Mouse (Mus musculus) testis, postnatal 10 days (tissue): ENCODE measurements at regions not wholly inside any gene's neighbourhood (a gene's known extent, or its start where the extent isn't known, plus 50 kb on each side); places are given as distances from the start of the nearest gene placed in this dataset.
"Not testable (repeated sequence)": the region's sequence is repeated elsewhere in the genome, so short reads cannot be mapped to it uniquely, and the experiment has no call there.

Experiments
- DNase-seq: peaks from one replicate; pipeline ENCODE4 v3.0.0; 2021; ENCODE audit warnings: low spot score

- DNase-seq = no peak
These were observed 153.1 kb downstream of the Kif26a start for GRCm38 (mm10) chr12:112299089-112299488.

- no peak for DNase-seq
These were observed 153.6 kb downstream of the Kif26a start for GRCm38 (mm10) chr12:112299603-112300002.

GRCm38 (mm10) chr12:112300125-112300524 is 154.1 kb downstream of the Kif26a start:
- peak; percentile 63 for DNase-seq

GRCm38 (mm10) chr12:112301411-112301891 is 155.4 kb downstream of the Kif26a start:
- no peak for DNase-seq

GRCm38 (mm10) chr12:112301929-112302328 is 155.9 kb downstream of the Kif26a start:
- no peak for DNase-seq

- no peak for DNase-seq
These were observed 160.2 kb downstream of the Kif26a start for GRCm38 (mm10) chr12:112306208-112306607.

GRCm38 (mm10) chr12:112308016-112308415 is 162.0 kb downstream of the Kif26a start:
- no peak for DNase-seq

GRCm38 (mm10) chr12:112309096-112309495 is 163.1 kb downstream of the Kif26a start:
- not testable (repeated sequence) for DNase-seq

- peak; percentile 69 for DNase-seq
These were observed 163.8 kb downstream of the Kif26a start for GRCm38 (mm10) chr12:112309781-112310180.

GRCm38 (mm10) chr12:112310661-112311060 is 164.7 kb downstream of the Kif26a start:
- no peak for DNase-seq

GRCm38 (mm10) chr12:112314781-112315180 is 168.8 kb downstream of the Kif26a start:
- DNase-seq = no peak

GRCm38 (mm10) chr12:112317191-112317590 is 171.2 kb downstream of the Kif26a start:
- no peak for DNase-seq

- no peak for DNase-seq
These were observed 170.8 kb upstream of the A530016L24Rik start for GRCm38 (mm10) chr12:112318461-112318860.

- DNase-seq = no peak
These were observed 167.1 kb upstream of the A530016L24Rik start for GRCm38 (mm10) chr12:112322196-112322595.

- no peak for DNase-seq
These were observed 161.8 kb upstream of the A530016L24Rik start for GRCm38 (mm10) chr12:112327411-112327810.

- DNase-seq = no peak
These were observed 160.3 kb upstream of the A530016L24Rik start for GRCm38 (mm10) chr12:112328809-112329575.

GRCm38 (mm10) chr12:112329701-112330301 is 159.4 kb upstream of the A530016L24Rik start:
- no peak for DNase-seq

- DNase-seq = no peak
These were observed 158.7 kb upstream of the A530016L24Rik start for GRCm38 (mm10) chr12:112330557-112330956.

GRCm38 (mm10) chr12:112331061-112331460 is 158.2 kb upstream of the A530016L24Rik start:
- no peak for DNase-seq

GRCm38 (mm10) chr12:112333125-112334079 is 155.8 kb upstream of the A530016L24Rik start:
- DNase-seq = no peak

- DNase-seq = no peak
These were observed 155.0 kb upstream of the A530016L24Rik start for GRCm38 (mm10) chr12:112334106-112334855.
